Mouse (Mus musculus) layer of hippocampus, postnatal 36 days (tissue): ENCODE measurements around the gene Wdr4. TPM values are rescaled to one million over a fixed set of nuclear protein-coding genes. Genes with fewer than 3 reads are reported as not detected.
A peak's percentile ranks its signal among the peaks of the same experiment; 100 is the strongest.
"Not testable (repeated sequence)": the region's sequence is repeated elsewhere in the genome, so short reads cannot be mapped to it uniquely, and the experiment has no call there.

Experiments
- DNase-seq, 2 experiments: peaks; one replicate each; pipeline ENCODE4 v3.0.0; 2022
- total RNA-seq, 2 experiments: library from RNA; stranded (reverse); gene quantifications; 2 replicates each; pipeline ENCODE4 v1.2.3; 2021

Wdr4 gene
- 10 to 100 TPM; 19.5 to 22.6 TPM for total RNA-seq

GRCm38 (mm10) chr17:31519946-31520838 is at the start of gene Wdr4, which contains the start of gene Ndufv3:
TSS of gene Wdr4 (minus strand) at chr17:31519980.
TSS of gene Ndufv3 (plus strand) at chr17:31520115.
- DNase-seq, result peak; percentile 94 to 98

GRCm38 (mm10) chr17:31566276-31566675 is 46.5 kb upstream of the Wdr4 start:
- no peak for DNase-seq

DNA sequence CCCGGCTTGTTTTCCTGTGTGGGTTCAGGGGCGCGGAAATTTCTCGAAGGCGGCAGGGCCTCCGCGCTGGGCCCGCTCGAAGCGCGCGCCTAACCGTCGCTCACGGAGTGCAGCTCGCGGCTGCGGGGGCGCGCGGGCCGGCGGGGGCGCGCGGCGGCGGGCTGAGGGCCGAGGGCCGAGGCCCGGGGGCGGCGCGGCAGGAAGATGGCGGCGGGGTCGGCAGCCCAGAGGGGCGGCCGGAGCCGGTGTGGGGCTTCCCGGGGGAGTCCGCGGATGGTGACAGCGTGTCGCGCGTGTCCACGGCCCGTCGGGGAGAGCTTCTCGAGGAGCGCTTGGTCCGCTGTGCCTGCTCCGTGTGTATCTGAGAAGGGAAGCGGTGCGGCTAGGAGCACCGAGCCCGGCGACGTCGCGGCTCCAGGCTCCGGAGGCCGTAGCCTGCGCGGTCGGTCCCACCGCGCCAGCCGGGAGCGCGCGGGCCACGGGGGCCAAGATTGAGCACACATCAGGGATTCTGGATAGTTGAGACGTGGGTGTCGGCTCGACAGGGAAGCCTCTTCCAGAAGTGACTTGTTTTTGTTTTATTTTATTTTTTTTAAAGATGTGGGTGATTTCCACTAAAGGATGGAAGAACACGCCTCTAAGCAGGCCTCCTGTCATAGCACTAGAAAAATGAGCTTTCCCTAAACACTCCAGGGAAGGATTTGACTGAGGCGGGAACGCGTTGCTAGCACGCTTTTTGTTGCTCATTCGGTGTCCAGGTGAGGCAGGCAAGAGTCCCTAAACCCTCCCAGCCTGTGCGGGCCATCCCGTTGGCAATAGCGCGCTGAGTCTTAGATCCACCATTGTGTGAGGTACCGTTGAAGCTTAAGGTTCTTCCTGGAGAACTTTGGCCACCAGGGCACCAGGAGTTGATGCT is 45.6 kb upstream of the Wdr4 start:
- peak; percentile 63 for DNase-seq

DNA sequence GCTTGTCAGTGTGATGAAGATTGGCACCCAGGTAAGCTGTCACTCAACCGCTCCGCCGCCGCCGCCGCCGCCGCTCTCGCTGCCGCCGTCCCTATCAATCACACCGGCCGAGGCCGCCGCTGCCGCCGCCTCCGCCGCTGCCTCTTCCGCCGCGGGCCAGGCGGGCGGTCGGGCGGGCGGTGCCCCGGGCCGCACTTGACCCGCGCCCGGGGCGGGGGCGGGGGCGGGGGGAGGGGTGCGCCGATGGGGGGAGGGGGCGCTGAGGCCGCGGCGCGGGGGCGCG is 45.0 kb upstream of the Wdr4 start:
- DNase-seq, result no peak

GRCm38 (mm10) chr17:31564015-31564857 is 44.5 kb upstream of the Wdr4 start, which contains the start of gene Pknox1:
TSS of gene Pknox1 (plus strand) at chr17:31564734.
- peak; percentile 98 to 99 for DNase-seq

GRCm38 (mm10) chr17:31563632-31564014 is 43.8 kb upstream of the Wdr4 start:
- peak; percentile 31 for DNase-seq

DNA sequence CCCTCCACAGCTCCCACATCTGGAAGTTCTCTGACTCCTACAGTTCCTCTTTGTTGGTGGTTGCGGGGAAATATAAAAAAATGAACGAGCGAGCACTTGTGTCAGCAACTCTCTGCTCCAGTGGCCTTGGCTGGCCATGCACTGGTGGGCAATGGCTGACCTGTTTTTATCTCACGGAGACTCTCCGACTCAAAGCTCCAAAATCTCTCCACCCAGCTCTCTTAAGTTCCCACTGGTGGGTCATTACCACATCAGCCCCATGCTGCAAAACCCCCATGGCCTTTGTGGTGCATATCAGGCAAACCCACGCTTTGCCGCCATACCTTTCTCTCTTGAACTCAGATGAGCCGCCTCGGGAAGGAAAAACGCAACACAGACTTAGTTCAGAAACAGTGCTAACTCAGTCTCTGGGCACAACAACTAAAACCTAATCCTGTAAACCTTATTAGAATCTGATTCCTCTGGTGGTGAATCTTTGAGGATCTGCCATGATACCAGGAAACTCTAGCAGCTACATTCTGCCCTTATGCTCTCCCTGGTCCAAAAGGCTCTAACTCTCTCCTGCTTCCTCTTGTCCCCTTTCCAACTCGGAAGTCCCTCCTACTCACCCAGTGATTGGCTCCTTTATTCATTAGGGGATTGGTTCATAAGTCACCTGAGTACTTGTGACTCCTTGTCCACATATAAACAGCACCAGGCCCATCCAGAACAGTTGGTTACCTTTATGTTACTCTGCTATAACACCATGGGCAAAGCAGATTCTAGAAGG is 39.4 kb upstream of the Wdr4 start:
- DNase-seq, result no peak

GRCm38 (mm10) chr17:31557947-31558542 is 38.3 kb upstream of the Wdr4 start:
- DNase-seq, result no peak

DNA sequence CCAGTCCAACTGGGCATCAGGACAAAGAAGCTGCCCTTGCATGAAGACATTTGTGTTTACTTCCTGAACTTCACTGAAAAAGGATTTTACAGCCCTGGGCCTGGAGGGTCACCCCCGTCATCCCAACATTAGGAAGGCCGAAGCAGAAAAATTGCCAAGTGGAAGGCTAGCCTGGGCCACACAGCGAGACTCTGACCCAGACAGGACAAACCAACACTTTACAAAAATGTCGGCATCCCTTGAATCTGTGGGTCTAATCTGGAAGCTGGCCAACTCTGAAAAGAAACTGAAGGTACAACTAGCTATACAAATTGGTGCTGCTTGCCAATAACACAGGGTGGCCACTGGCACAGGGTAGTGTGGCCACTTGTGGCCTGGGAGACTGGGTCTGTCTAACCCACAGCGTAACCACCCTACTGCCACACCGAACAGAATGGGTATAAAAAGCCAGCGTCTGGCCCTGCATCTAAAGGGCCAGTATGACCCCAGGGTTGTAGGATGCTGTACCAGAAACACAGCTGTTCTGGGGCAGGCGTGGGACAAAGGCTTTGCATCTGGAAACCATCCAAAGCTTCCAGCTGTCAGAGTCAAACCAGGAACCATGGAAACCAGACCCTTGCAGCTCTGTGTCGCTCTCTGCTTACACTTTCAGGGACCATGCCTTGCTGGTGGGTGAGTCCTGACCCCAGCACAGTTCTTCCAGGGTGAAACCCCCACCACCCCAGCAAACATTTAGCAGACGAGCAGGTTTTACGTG is 37.5 kb upstream of the Wdr4 start:
- DNase-seq, result no peak

- no peak for DNase-seq
Observed at GRCm38 (mm10) chr17:31556253-31556652, 36.5 kb upstream of the Wdr4 start.

DNA sequence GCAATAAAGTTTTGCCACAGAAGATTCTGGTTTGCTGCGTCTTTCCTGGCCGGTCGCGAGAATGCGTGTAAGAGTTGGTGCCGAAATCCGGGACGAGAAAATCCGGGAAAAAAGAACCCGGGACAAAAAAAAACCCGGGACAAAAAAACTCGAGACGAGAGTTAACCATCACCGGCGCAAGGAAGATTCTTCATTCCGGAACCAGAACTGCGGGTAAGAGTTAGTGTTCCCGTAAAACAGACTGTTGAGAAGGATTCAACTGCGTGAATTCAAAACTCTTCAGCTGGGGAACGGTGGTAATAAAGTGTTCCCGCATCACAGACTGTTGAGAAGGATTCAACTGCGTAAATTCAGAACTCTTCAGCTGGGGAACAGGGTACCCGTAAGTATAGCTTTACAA is 32.8 kb upstream of the Wdr4 start:
- DNase-seq, result not testable (repeated sequence)

DNA sequence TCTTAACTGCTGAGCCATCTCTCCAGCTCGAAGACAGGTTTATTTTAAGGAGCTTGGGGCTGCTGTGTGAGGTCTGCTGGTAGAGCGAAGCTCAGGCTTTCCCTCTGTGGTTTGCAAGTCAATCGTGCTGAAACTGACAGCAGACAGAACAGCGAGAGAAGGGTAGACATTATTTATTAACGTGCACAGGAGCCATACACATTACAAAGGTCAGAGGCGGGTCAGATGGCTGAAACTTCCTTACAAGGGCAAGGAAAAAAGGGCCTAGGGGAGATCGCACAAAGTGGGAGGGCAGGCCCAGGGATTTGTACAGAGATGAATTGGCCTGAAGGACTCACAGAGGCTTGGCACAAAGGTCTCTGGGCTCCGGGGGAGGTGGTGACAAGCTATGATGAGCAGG is 29.6 kb upstream of the Wdr4 start:
- DNase-seq, result no peak

DNA sequence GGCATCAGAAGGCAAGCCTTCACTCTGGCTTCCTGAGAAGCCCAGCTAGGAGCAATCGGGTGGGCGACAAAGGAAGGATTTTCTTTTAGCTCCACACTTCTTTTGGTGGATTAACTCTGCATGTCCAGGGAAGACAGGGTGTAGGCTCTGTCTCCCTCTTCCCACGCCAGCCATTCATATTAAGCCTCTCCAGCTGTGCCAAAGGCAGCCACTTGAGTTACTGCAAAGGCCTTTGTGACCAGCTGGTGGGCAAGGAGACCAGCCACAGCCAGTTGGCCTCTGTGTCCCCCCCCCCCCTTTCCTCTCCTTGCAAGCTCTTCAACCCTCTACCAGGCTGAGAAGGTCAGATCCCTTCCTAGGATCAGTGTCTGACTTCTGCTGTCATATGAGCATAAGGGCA is 28.2 kb upstream of the Wdr4 start:
- no peak for DNase-seq

GRCm38 (mm10) chr17:31546444-31547196 is 26.8 kb upstream of the Wdr4 start:
- no peak for DNase-seq

DNA sequence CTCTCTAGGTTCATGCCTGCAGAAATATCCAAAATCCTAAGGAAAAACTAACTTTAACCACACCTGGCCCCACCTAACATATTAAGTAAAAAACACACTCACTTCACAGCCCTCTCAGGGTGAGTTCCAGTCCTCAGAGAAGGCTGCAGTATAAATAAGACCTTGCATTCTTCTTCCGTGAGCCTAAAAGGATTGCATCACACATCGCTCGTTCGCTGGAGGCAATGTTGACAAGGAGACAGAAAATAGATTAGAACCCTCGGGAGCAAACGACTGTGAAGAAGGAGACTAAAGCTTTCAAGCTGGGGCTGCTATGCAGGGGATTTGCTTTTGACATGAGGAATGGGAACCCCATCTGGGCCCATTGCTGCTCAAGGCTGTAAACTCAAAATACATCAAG is 23.8 kb upstream of the Wdr4 start:
- no peak for DNase-seq

DNA sequence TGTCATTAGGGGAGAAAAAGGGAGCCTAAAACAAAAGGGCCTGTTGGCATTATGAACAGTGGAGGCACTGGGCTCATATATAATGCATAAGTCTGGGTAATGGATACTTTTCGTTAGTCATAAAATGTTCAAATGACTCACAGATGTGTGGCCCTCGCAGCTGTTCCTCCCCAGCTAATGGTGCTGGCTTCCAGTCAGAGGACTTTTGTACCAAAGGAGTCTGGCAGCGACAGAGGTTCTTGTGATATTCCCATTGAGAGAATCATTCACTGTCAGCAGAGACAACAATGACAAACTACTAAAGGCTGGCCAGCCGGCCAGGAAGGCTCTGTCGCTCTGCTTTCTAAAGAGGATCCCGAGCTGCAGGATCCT is 21.7 kb upstream of the Wdr4 start:
- DNase-seq, result no peak

DNA sequence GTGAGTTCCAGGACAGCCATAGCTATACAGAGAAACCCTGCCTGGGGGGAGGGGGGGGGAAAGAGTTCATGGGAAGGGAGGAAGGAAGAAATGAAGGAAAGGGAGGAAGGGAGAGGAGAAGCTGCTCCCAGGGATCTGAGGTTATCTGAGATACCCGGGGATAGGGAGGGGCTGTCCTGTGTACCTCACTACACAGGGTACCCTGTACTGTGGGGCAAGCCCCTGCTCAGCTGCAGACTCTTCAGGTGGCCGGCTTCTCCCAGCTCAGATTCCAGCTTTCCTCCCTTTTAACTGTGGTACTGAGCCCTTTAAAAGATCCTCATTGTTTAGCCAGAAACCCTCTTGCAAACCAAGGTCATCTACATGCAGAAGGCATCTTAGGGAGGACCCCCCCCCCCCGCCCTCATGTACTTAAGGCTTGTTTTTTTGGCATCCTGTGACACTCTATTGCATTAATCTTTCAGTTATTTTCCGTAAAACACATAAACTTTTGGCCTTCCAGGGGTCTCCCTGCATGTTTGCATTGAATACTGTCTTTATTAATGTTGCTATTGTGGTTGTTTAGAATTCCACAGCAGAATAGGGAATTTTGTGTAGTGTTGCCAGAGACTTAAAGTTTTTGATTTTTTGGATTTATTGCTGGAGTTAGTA is 21.2 kb upstream of the Wdr4 start:
- no peak for DNase-seq

DNA sequence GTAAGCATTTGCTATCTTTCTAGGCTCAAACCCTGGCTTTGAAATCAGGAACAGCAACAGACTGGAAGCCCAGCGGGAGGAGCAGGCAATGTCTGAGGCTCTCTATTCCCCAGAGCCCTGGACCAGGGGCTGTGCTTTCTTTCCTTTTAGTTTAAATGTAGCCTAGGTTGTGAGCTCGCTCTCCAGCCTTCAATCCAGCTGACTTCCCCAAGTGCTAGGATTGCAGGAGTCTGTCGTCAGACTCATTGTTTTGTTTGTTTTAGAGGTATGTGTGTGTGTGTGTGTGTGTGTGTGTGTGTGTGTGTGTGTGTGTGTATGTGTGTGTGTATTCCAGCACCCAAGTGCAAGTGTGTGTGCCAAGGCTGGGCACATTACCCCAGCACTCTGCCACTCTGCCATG is 20.3 kb upstream of the Wdr4 start:
- DNase-seq, result no peak
